Mouse (Mus musculus) lung, adult 2 months (tissue): ENCODE measurements around the gene Gm17018.

Experiments used
- CTCF ChIP-seq: fragments of 200-500 bp; IDR thresholded peaks from 2 replicates; pipeline ENCODE4 v1.5.1; 2011; ENCODE audit warnings: mild to moderate bottlenecking, low read length, control low read depth; ENCODE audit not compliant: insufficient read depth
- POLR2A ChIP-seq: fragments of 200-500 bp; IDR thresholded peaks from 2 replicates; pipeline ENCODE4 v1.6.1; 2011; ENCODE audit warnings: low read depth, mild to moderate bottlenecking, control low read depth, low read length, borderline replicate concordance; ENCODE audit errors: extremely low read depth

- TF ChIP-seq POLR2A (no peak), CTCF (no peak)
These were observed 31.3 kb downstream of the Gm17018 start for GRCm38 (mm10) chr19:45591704-45592103.
